8 mouse cellular contexts compared by ENCODE assay signal in genomic region chr11:75651426-75652221, GRCm38 (mm10). TPM values are rescaled to one million over a fixed set of nuclear protein-coding genes. Genes with fewer than 3 reads are reported as not detected.
DNase-seq lines count a peak whose midpoint lies in the region; ATAC-seq and TF ChIP-seq lines count a peak whose summit lies in the region.

No protein-coding gene starts in this region.

- H3K9ac ChIP-seq in embryonic facial prominence, embryonic 14.5 days (ENCODE audit: low read depth, low read length), result peak overlapping the region; percentile 80

- peak overlapping the region; percentile 78 for H3ac ChIP-seq in myocyte (ENCODE audit: control insufficient read depth, insufficient read length)

- H3K27ac ChIP-seq in embryonic facial prominence, embryonic 14.5 days (replicated peaks; ENCODE audit: low read depth, low read length), result peak overlapping the region; percentile 77

- peak; percentile 72 for TF ChIP-seq POLR2A in myocyte (IDR thresholded peaks at IDR 0.05; ENCODE audit: insufficient read length, low read depth)

- H3K36me3 ChIP-seq in embryonic facial prominence, embryonic 14.5 days (ENCODE audit: control insufficient read depth, insufficient read depth, low read length), result no peaks in the 10 kb centered on the region
- H3K36me3 ChIP-seq in myocyte (ENCODE audit: control insufficient read depth, insufficient read depth), result no peaks in the 10 kb centered on the region
- H3K36me3 ChIP-seq in splenic B cell, adult 2 months (ENCODE audit: control insufficient read depth, insufficient read depth, low read length, poor library complexity, severe bottlenecking), result peaks cover 3% of the 10 kb centered on the region; the same call in 1 of the 2 replicates

- peak overlapping the region; percentile 90 for H3K4me2 ChIP-seq in embryonic facial prominence, embryonic 14.5 days (ENCODE audit: low read depth, low read length)
- peak overlapping the region; percentile 90 for H3K4me2 ChIP-seq in myocyte (ENCODE audit: low read depth)

- ATAC-seq in embryonic facial prominence, embryonic 14.5 days (ENCODE audit: low read depth), result peak; percentile 67

- H3K79me2 ChIP-seq in myocyte (ENCODE audit: control insufficient read depth, insufficient read depth), result peaks cover 10% of the 10 kb centered on the region

- H3K4me1 ChIP-seq in embryonic facial prominence, embryonic 14.5 days (ENCODE audit: control insufficient read depth, insufficient read depth, low read length), result peaks cover 31% of the 10 kb centered on the region

- H3K27me3 ChIP-seq in embryonic facial prominence, embryonic 14.5 days (replicated peaks; ENCODE audit: control insufficient read depth, insufficient read depth, low read length), result peaks cover 8% of the 10 kb centered on the region; the same call in 1 of the 2 replicates
- H3K27me3 ChIP-seq in myocyte (ENCODE audit: control insufficient read depth, insufficient read depth, insufficient read length), result no peaks in the 10 kb centered on the region
- no peaks in the 10 kb centered on the region for H3K27me3 ChIP-seq in splenic B cell, adult 2 months (ENCODE audit: control insufficient read depth, insufficient read depth, low read length, poor library complexity, severe bottlenecking)

- under 1% methylated on average over 30 of the region's 54 CpGs for WGBS in embryonic facial prominence, embryonic 14.5 days

- H3K4me3 ChIP-seq in embryonic facial prominence, embryonic 14.5 days (ENCODE audit: low read depth, low read length), result peak overlapping the region; percentile 68
- peak overlapping the region; percentile 65 for H3K4me3 ChIP-seq in myocyte

- H3K9me3 ChIP-seq in embryonic facial prominence, embryonic 14.5 days (ENCODE audit: control insufficient read depth, low read length), result no peaks in the 10 kb centered on the region

- DNase-seq in A20 (ENCODE audit: low read depth, low spot score) (peak; percentile 92), liver (peak; percentile 89)
- DNase-seq in adrenal gland, postnatal 36 days, result peak; percentile 93
- DNase-seq in embryonic facial prominence, embryonic 14.5 days (ENCODE audit: low spot score), result peak; percentile 76
- peak; percentile 87 to 89 for DNase-seq in heart, adult 9 months (ENCODE audit: low spot score in 2 of 2)
- peak; percentile 86 for DNase-seq in kidney, adult 9 months
- DNase-seq in splenic B cell, adult 2 months (ENCODE audit: low read depth, low spot score), result peak; percentile 85

TF ChIP-seq in myocyte, 11 proteins besides CTCF, POLR2A, EP300 and RAD21:
- no peak for TF ChIP-seq REST (IDR thresholded peaks at IDR 0.05; ENCODE audit: insufficient read depth, insufficient read length)
- peak; percentile 78 for TF ChIP-seq POLR2AphosphoS2 (IDR thresholded peaks at IDR 0.05; ENCODE audit: insufficient read length, low read depth)

RNA-seq across cellular contexts. Expression of gene Myo1c, which starts 1.3 kb away (rescaled TPM):
- 100 to 1,000 TPM; 155 to 158 TPM for total RNA-seq in adrenal gland, postnatal 36 days (2021)
- 45.5 and 49.7 TPM in 2 replicates for polyA plus RNA-seq in embryonic facial prominence, embryonic 14.5 days (2014; fragmentation: Nextera tagmentation; extraction: Ambion mirVana)
- 177 TPM for polyA plus RNA-seq in myocyte (2012; fragmentation: generic; extraction: Trizol)

RNA-seq across cellular contexts. Expression of gene Inpp5k, which starts 20.8 kb away (rescaled TPM):
- 10 to 100 TPM; 27.9 to 48.1 TPM for total RNA-seq in adrenal gland, postnatal 36 days (2021)
- 23.7 and 29.2 TPM in 2 replicates for polyA plus RNA-seq in embryonic facial prominence, embryonic 14.5 days (2014; fragmentation: Nextera tagmentation; extraction: Ambion mirVana)
- polyA plus RNA-seq in myocyte (2012; fragmentation: generic; extraction: Trizol), result 20.7 TPM

RNA-seq across cellular contexts. Expression of gene Crk, which starts 27.4 kb away (rescaled TPM):
- 100 to 1,000 TPM; 119 TPM for total RNA-seq in adrenal gland, postnatal 36 days (2021)
- polyA plus RNA-seq in embryonic facial prominence, embryonic 14.5 days (2014; fragmentation: Nextera tagmentation; extraction: Ambion mirVana), result 106 TPM in 2 replicates
- 34.5 TPM for polyA plus RNA-seq in myocyte (2012; fragmentation: generic; extraction: Trizol)

Comparison
In these comparisons a context has a peak if more than half of its experiments do, and no peak if none do; other contexts are left out.
1. Peak in every context shown above with its lines: DNase-seq, ATAC-seq, H3K4me3 ChIP-seq and H3K27ac ChIP-seq.